Mouse (Mus musculus) testis, adult 2 months (tissue): ENCODE measurements around the gene Spon1.

Source experiments
- CTCF ChIP-seq: fragments of 200-500 bp; IDR thresholded peaks from 2 replicates; pipeline ENCODE4 v1.5.1; 2012; ENCODE audit warnings: low read depth, mild to moderate bottlenecking, inconsistent platforms, low read length, moderate library complexity; ENCODE audit not compliant: control insufficient read depth, insufficient read depth, insufficient replicate concordance
- POLR2A ChIP-seq: fragments of 200-500 bp; IDR thresholded peaks from 2 replicates; pipeline ENCODE4 v1.6.1; 2012; ENCODE audit warnings: low read depth, mild to moderate bottlenecking, inconsistent platforms, low read length, moderate library complexity; ENCODE audit not compliant: control insufficient read depth

GRCm38 (mm10) chr7:113904348-113904895 is 138.6 kb downstream of the Spon1 start:
- TF ChIP-seq CTCF (no peak), POLR2A (no peak)
